Mouse (Mus musculus): ENCODE measurements around the gene Olfr487. TPM values are rescaled to one million over a fixed set of nuclear protein-coding genes. Genes with fewer than 3 reads are reported as not detected.
"Not testable (repeated sequence)": the region's sequence is repeated elsewhere in the genome, so short reads cannot be mapped to it uniquely, and the experiment has no call there.

Gene Olfr487
- polyA plus RNA-seq (2014; fragmentation: Nextera tagmentation; extraction: Ambion mirVana), result not detected in 2 replicates

DNA sequence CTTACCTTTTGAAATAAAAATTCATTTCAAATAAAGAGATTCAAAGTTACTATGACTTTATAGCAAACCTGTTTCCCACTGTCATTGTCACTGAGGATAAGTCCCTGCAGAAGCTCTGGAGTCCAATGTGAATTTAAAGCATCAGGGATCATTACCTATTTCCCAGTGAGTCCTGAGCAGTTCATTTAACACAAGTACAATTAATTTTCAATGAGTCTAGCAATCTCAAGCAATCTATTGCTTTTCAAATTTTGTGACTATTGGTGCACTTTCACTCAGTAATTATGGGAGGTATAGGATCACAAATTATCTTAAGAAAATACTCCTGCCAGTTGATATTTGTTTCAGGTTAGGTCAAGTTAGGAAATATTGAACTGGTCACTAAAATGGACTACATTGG, at the start of gene Olfr487:
Gene Olfr487 (minus strand): TSS at position 101 of the 400 bp plus-strand sequence.
- not testable (repeated sequence) for H3K4me1 ChIP-seq (ENCODE audit: control insufficient read depth, insufficient read depth, low read length); DNase-seq (ENCODE audit: low spot score); H3K27me3 ChIP-seq (ENCODE audit: control insufficient read depth, insufficient read depth, low read length); H3K36me3 ChIP-seq (ENCODE audit: control insufficient read depth, insufficient read depth, low read length); H3K9ac ChIP-seq (ENCODE audit: low read length); H3K9me3 ChIP-seq (ENCODE audit: control insufficient read depth, low read length); H3K4me3 ChIP-seq (ENCODE audit: low read depth, low read length); H3K27ac ChIP-seq (replicated peaks; ENCODE audit: low read depth, low read length); H3K4me2 ChIP-seq (ENCODE audit: low read depth, severe bottlenecking); ATAC-seq (ENCODE audit: insufficient number of reproducible peaks, low FRiP score, low TSS enrichment, low read depth)

DNA sequence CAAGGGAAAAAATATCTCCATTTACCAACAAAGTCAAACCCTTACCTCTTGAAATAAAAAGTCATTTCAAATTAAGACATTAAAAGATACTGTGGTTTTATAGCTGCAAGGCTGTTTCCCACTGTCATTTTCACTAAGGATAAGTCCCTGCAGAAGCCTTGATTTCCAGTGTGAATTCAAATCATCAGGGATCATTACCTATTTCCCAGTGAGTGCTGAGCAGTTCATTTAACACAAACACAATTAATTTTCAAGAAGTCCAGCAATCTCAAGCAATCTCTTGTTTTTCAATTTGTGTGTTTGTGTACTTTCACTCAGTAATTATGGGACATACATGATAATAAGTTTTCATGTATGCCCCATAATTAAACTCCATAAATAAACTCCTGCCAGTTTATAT, 43.8 kb upstream of the Olfr487 start, which contains the start of gene Olfr488:
Gene Olfr488 (minus strand): TSS at position 101 of the 400 bp plus-strand sequence.
- H3K36me3 ChIP-seq (ENCODE audit: control insufficient read depth, insufficient read depth, low read length), result no peaks in the 10 kb centered on the region
- H3K9ac ChIP-seq (ENCODE audit: low read length), result no peak within 1 kb of the TSS
- H3K4me3 ChIP-seq (ENCODE audit: low read depth, low read length), result no peak within 1 kb of the TSS
- H3K4me1 ChIP-seq (ENCODE audit: control insufficient read depth, insufficient read depth, low read length), result no peaks in the 10 kb centered on the region
- H3K4me2 ChIP-seq (ENCODE audit: low read depth, severe bottlenecking), result no peak within 1 kb of the TSS
- H3K27me3 ChIP-seq (ENCODE audit: control insufficient read depth, insufficient read depth, low read length), result no peaks in the 10 kb centered on the region
- no peak for ATAC-seq (ENCODE audit: insufficient number of reproducible peaks, low FRiP score, low TSS enrichment, low read depth)
- no peak within 1 kb of the TSS for H3K27ac ChIP-seq (replicated peaks; ENCODE audit: low read depth, low read length)
- DNase-seq (ENCODE audit: low spot score), result no peak
- no peaks in the 10 kb centered on the region for H3K9me3 ChIP-seq (ENCODE audit: control insufficient read depth, low read length)

DNA sequence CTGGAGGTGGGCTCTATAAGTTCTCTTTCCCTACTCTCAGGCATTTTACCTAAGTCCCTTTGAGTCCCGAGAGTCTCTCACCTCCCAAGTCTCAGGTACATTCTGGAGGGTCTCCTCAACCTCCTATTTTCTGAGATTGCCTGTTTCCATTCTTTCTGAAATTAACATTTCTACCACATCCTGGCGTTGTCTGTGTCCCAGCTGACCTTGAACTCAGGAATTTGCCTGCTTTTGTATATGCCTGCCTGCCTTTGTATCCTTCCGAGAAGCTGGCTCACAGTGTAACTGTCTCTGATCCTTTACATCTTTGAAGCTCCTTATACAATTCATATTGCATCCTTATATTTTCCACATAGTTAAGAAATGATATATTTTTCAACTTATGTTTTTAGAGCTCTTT, 19.1 kb upstream of the Olfr487 start:
- Histone ChIP-seq H3K4me2 (ENCODE audit: low read depth, severe bottlenecking) (no peak overlapping the region), H3K4me3 (ENCODE audit: low read depth, low read length) (no peak overlapping the region), H3K36me3 (ENCODE audit: control insufficient read depth, insufficient read depth, low read length) (no peaks in the 10 kb centered on the region), H3K27ac (replicated peaks; ENCODE audit: low read depth, low read length) (no peak overlapping the region), H3K9me3 (ENCODE audit: control insufficient read depth, low read length) (no peaks in the 10 kb centered on the region), H3K27me3 (ENCODE audit: control insufficient read depth, insufficient read depth, low read length) (no peaks in the 10 kb centered on the region), H3K9ac (ENCODE audit: low read length) (no peak overlapping the region), H3K4me1 (ENCODE audit: control insufficient read depth, insufficient read depth, low read length) (no peaks in the 10 kb centered on the region)
- ATAC-seq (ENCODE audit: insufficient number of reproducible peaks, low FRiP score, low TSS enrichment, low read depth) (no peak), DNase-seq (ENCODE audit: low spot score) (no peak)
- WGBS, result 80% methylated on average over 3 of the region's 3 CpGs

DNA sequence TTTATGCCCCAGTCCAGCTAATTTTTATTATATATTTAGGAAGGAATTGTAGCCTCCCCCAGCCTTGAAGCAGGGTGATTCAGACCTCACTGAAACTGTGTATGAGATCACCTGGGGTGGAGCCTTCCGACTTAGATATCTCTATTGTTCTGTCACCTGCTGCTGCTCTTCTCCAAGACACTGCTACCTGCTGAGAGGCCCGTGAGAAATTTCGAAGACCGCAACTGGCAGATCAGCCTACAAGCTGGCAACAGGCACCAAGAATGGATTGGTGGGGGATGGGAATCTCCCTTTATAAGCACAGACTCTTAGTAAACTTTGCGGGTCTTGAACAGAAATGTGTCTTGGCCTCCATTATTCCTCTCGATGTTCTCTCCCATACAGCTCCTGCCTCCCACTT, 17.5 kb downstream of the Olfr487 start:
- H3K4me1 ChIP-seq (ENCODE audit: control insufficient read depth, insufficient read depth, low read length), result no peaks in the 10 kb centered on the region
- no peak overlapping the region for H3K9ac ChIP-seq (ENCODE audit: low read length)
- no peak overlapping the region for H3K4me2 ChIP-seq (ENCODE audit: low read depth, severe bottlenecking)
- no peak for ATAC-seq (ENCODE audit: insufficient number of reproducible peaks, low FRiP score, low TSS enrichment, low read depth)
- H3K27ac ChIP-seq (replicated peaks; ENCODE audit: low read depth, low read length), result no peak overlapping the region
- H3K4me3 ChIP-seq (ENCODE audit: low read depth, low read length), result no peak overlapping the region
- H3K27me3 ChIP-seq (ENCODE audit: control insufficient read depth, insufficient read depth, low read length), result no peaks in the 10 kb centered on the region
- no peaks in the 10 kb centered on the region for H3K9me3 ChIP-seq (ENCODE audit: control insufficient read depth, low read length)
- no peak for DNase-seq (ENCODE audit: low spot score)
- H3K36me3 ChIP-seq (ENCODE audit: control insufficient read depth, insufficient read depth, low read length), result no peaks in the 10 kb centered on the region
- 76% methylated on average over 6 of the region's 6 CpGs for WGBS

DNA sequence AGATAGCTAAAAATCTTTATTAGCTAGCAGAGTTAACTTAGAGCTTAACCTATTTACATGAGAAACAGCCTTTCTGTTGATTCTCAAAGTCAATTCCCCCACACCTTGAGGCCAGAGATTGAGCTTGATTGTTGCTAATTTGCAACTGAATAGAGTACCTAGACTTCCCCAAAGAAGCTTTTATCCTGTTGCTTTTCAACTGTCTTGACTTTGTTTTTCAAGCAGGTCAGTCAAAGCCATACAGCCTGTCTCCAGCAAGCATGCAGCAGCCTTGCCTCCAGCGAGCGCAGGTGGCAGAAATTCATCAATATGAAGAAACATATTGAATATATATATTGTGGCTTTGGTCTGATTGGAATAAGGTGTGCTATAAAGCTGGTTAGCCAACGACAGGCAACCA, 18.1 kb downstream of the Olfr487 start:
- 67% methylated on average over 3 of the region's 3 CpGs for WGBS
- H3K36me3 ChIP-seq (ENCODE audit: control insufficient read depth, insufficient read depth, low read length); H3K4me2 ChIP-seq (ENCODE audit: low read depth, severe bottlenecking); H3K4me1 ChIP-seq (ENCODE audit: control insufficient read depth, insufficient read depth, low read length); H3K9ac ChIP-seq (ENCODE audit: low read length); H3K27me3 ChIP-seq (ENCODE audit: control insufficient read depth, insufficient read depth, low read length); H3K9me3 ChIP-seq (ENCODE audit: control insufficient read depth, low read length); DNase-seq (ENCODE audit: low spot score); H3K4me3 ChIP-seq (ENCODE audit: low read depth, low read length); ATAC-seq (ENCODE audit: insufficient number of reproducible peaks, low FRiP score, low TSS enrichment, low read depth); H3K27ac ChIP-seq (replicated peaks; ENCODE audit: low read depth, low read length): not testable (repeated sequence)

DNA sequence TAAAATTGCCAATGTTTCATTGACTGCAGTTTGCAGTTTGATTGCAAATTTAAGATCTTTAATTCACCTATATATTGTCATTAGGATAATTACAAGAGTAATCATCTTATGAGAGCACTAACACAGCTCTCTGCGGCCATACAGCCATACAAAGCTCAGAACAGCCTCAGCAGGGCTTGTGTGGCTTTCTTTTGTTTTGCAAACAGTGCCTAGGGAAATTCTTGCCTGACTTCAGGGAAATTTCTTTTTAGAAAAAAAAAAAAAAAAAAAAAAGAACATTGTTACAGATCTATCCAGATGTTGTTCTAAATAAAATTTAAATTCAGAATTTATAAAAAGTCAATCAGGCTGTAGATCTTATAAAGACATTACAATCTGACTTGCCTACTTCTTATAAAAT, 21.7 kb downstream of the Olfr487 start:
- DNase-seq (ENCODE audit: low spot score); H3K9me3 ChIP-seq (ENCODE audit: control insufficient read depth, low read length); H3K4me2 ChIP-seq (ENCODE audit: low read depth, severe bottlenecking); H3K36me3 ChIP-seq (ENCODE audit: control insufficient read depth, insufficient read depth, low read length); H3K4me1 ChIP-seq (ENCODE audit: control insufficient read depth, insufficient read depth, low read length); H3K27me3 ChIP-seq (ENCODE audit: control insufficient read depth, insufficient read depth, low read length); H3K27ac ChIP-seq (replicated peaks; ENCODE audit: low read depth, low read length); ATAC-seq (ENCODE audit: insufficient number of reproducible peaks, low FRiP score, low TSS enrichment, low read depth); H3K4me3 ChIP-seq (ENCODE audit: low read depth, low read length); H3K9ac ChIP-seq (ENCODE audit: low read length): not testable (repeated sequence)
- 83% methylated on average over 1 of the region's 1 CpGs for WGBS

DNA sequence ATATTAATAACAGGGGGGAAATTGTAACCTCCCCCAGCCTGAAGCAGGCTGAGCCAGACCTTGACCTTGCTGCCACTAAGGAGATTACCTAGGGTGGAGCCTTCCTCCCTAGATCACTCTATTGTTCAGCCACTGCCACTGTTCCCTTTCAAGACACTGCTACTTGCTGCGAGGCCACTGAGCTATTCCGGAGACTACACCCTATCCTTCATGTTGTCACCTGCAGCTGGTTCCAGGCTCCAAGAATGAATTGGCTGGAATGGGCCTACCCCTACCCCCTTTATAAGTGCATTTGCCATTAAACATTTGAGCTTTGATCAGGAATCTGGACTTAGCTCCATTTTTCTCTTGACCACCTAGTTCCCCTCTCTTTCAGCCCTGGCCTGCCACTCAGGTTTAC, 23.2 kb downstream of the Olfr487 start:
- not testable (repeated sequence) for ATAC-seq (ENCODE audit: insufficient number of reproducible peaks, low FRiP score, low TSS enrichment, low read depth); H3K4me2 ChIP-seq (ENCODE audit: low read depth, severe bottlenecking); H3K36me3 ChIP-seq (ENCODE audit: control insufficient read depth, insufficient read depth, low read length); H3K27ac ChIP-seq (replicated peaks; ENCODE audit: low read depth, low read length); H3K27me3 ChIP-seq (ENCODE audit: control insufficient read depth, insufficient read depth, low read length); DNase-seq (ENCODE audit: low spot score); H3K4me3 ChIP-seq (ENCODE audit: low read depth, low read length); H3K9ac ChIP-seq (ENCODE audit: low read length); H3K9me3 ChIP-seq (ENCODE audit: control insufficient read depth, low read length); H3K4me1 ChIP-seq (ENCODE audit: control insufficient read depth, insufficient read depth, low read length)
- WGBS, result 65% methylated on average over 2 of the region's 2 CpGs

DNA sequence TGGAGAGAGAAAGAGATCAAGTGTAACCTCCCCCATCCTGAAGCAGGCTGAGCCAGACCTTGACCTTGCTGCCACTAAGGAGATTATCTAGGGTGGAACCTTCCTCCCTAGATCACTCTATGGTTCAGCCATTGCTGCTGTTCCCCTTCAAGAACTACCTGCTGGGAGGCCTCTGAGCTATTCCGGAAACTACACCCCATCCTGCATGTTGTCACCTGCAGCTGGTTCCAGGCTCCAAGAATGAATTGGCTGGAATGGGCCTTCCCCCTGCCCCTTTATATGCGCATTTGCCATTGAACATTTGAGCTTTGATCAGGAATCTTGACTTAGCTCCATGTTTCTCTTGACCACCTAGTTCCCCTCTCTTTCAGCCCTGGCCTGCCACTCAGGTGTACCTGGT, 29.2 kb downstream of the Olfr487 start:
- DNase-seq (ENCODE audit: low spot score); H3K4me3 ChIP-seq (ENCODE audit: low read depth, low read length); H3K9me3 ChIP-seq (ENCODE audit: control insufficient read depth, low read length); ATAC-seq (ENCODE audit: insufficient number of reproducible peaks, low FRiP score, low TSS enrichment, low read depth); H3K9ac ChIP-seq (ENCODE audit: low read length); H3K27ac ChIP-seq (replicated peaks; ENCODE audit: low read depth, low read length); H3K36me3 ChIP-seq (ENCODE audit: control insufficient read depth, insufficient read depth, low read length); H3K4me1 ChIP-seq (ENCODE audit: control insufficient read depth, insufficient read depth, low read length); H3K27me3 ChIP-seq (ENCODE audit: control insufficient read depth, insufficient read depth, low read length); H3K4me2 ChIP-seq (ENCODE audit: low read depth, severe bottlenecking): not testable (repeated sequence)
- WGBS, result 95% methylated on average over 2 of the region's 2 CpGs

DNA sequence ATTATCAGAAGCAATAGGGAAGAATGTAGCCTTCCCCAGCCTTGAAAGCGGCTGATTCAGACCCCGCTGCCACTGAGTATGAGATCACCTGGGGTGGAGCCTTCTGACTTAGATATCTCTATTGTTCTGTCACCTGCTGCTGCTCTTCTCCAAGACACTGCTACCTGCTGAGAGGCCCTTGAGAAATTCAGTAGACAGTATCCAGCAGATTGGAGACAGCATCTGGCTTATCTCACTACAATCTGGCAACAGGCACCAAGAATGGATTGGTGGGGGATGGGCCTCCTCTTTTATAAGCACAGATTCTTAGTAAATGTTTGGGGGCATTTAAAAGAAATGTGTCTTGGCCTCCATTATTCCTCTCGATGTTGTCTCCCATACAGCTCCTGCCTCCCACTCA, 30.0 kb downstream of the Olfr487 start:
- H3K27me3 ChIP-seq (ENCODE audit: control insufficient read depth, insufficient read depth, low read length); H3K9ac ChIP-seq (ENCODE audit: low read length); H3K9me3 ChIP-seq (ENCODE audit: control insufficient read depth, low read length); H3K4me1 ChIP-seq (ENCODE audit: control insufficient read depth, insufficient read depth, low read length); H3K4me2 ChIP-seq (ENCODE audit: low read depth, severe bottlenecking); DNase-seq (ENCODE audit: low spot score); ATAC-seq (ENCODE audit: insufficient number of reproducible peaks, low FRiP score, low TSS enrichment, low read depth); H3K4me3 ChIP-seq (ENCODE audit: low read depth, low read length); H3K27ac ChIP-seq (replicated peaks; ENCODE audit: low read depth, low read length); H3K36me3 ChIP-seq (ENCODE audit: control insufficient read depth, insufficient read depth, low read length): not testable (repeated sequence)
- WGBS, result 87% methylated on average over 3 of the region's 3 CpGs
